Mouse (Mus musculus) embryonic facial prominence, embryonic 13.5 days (tissue): Measurements from ENCODE around the gene S1pr3. TPM values are rescaled to one million over a fixed set of nuclear protein-coding genes. Genes with fewer than 3 reads are reported as not detected.

Experiments
- ATAC-seq: fragments of 200-750 bp; cut with Nextera tagmentation; 2 replicates; pipeline ENCODE4 v1.8.0; 2017; ENCODE audit warnings: low read depth; ENCODE audit not compliant: insufficient number of reproducible peaks, insufficient read depth, low FRiP score, low TSS enrichment
- H3K27ac ChIP-seq: fragments of 300-500 bp; sonication (generic); 2 replicates; pipeline ENCODE4 v1.5.1; 2015; ENCODE audit warnings: moderate library complexity, mild to moderate bottlenecking, inconsistent platforms
- H3K27me3 ChIP-seq: fragments of 300-500 bp; sonication (generic); 2 replicates; pipeline ENCODE4 v1.6.1; 2015; ENCODE audit warnings: mild to moderate bottlenecking, inconsistent platforms
- H3K36me3 ChIP-seq: fragments of 300-500 bp; sonication (generic); 2 replicates; pipeline ENCODE4 v1.6.1; 2015; ENCODE audit warnings: mild to moderate bottlenecking, inconsistent platforms
- H3K4me1 ChIP-seq: fragments of 300-500 bp; sonication (generic); 2 replicates; pipeline ENCODE4 v1.6.1; 2015; ENCODE audit warnings: inconsistent platforms
- H3K4me2 ChIP-seq: fragments of 300-500 bp; sonication (generic); 2 replicates; pipeline ENCODE4 v1.6.1; 2015; ENCODE audit warnings: moderate library complexity, mild to moderate bottlenecking, inconsistent platforms
- H3K4me3 ChIP-seq: fragments of 300-500 bp; sonication (generic); 2 replicates; pipeline ENCODE4 v1.5.1; 2015; ENCODE audit warnings: mild to moderate bottlenecking, inconsistent platforms
- H3K9ac ChIP-seq: fragments of 300-500 bp; sonication (generic); 2 replicates; pipeline ENCODE4 v1.6.1; 2015; ENCODE audit warnings: mild to moderate bottlenecking, inconsistent platforms
- H3K9me3 ChIP-seq: fragments of 300-500 bp; sonication (generic); 2 replicates; pipeline ENCODE4 v1.6.1; 2016; ENCODE audit warnings: inconsistent platforms
- WGBS: fragments of 180-500 bp; shearing (Covaris S2); methylation state at CpG from one replicate; pipeline ENCODE4 v1.1.7; 2015; ENCODE audit warnings: mixed read lengths; 5-methylcytosine and 5-hydroxymethylcytosine counted together
- polyA plus RNA-seq: library from polyadenylated mRNA; unstranded; fragments of >200 nt; fragmentation: Nextera tagmentation; extraction: Ambion mirVana; gene quantifications from 2 replicates; pipeline ENCODE4 v1.2.1, GENCODE M21; 2015

The S1pr3 gene
- polyA plus RNA-seq, 1 experiment from 2014 or later: 147 TPM

DNA sequence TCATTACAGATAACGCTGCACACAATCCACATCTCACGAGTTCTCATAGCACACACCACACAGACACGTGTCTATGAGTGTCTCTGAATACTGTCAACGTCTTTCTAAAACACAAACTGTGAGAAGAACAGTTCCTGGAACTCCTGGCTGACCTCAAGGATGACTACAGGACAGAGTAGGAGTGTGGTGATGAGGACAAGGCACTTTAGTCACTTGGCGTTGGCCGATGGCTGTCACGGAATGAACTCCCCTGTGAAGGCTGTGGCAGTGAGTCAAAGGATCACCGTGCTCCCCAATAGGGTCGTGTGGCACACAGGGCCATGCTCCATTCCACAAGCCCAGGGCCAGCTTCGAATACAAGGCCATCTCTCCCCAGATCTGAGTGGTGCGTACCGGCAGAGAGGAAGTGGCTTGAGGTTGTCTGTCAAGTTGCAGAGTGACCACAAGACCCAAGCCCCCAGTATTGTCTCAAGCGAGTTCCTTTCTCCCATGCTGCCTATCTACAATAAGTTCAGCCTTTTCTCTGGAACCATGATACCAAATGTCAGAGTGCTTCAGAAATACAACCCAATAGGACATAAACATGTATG lies 2.6 kb upstream of the S1pr3 start:
- H3K4me1 ChIP-seq: peaks cover 31% of the 10 kb centered on the region
- no peak for ATAC-seq

GRCm38 (mm10) chr13:51407541-51408217 lies 760 bp upstream of the S1pr3 start:
- H3K4me3 ChIP-seq: peak overlapping the region; percentile 73
- peaks cover 39% of the 10 kb centered on the region for H3K4me1 ChIP-seq
- H3K4me2 ChIP-seq: peak overlapping the region; percentile 84
- no peaks in the 10 kb centered on the region for H3K36me3 ChIP-seq
- H3K9ac ChIP-seq: peak overlapping the region; percentile 90
- no peaks in the 10 kb centered on the region for H3K27me3 ChIP-seq
- no peak for ATAC-seq
- H3K9me3 ChIP-seq: no peaks in the 10 kb centered on the region
- 9% methylated on average over 13 of the region's 13 CpGs for WGBS
- H3K27ac ChIP-seq: peak overlapping the region; percentile 92

More for the DNA sequence above, 2.6 kb upstream of the S1pr3 start:
- H3K27ac ChIP-seq: no peak overlapping the region
- no peak overlapping the region for H3K9ac ChIP-seq
- no peaks in the 10 kb centered on the region for H3K36me3 ChIP-seq
- WGBS: 92% methylated on average over 13 of the region's 13 CpGs
- no peaks in the 10 kb centered on the region for H3K9me3 ChIP-seq
- no peak overlapping the region for H3K4me3 ChIP-seq
- no peaks in the 10 kb centered on the region for H3K27me3 ChIP-seq
- no peak overlapping the region for H3K4me2 ChIP-seq

DNA sequence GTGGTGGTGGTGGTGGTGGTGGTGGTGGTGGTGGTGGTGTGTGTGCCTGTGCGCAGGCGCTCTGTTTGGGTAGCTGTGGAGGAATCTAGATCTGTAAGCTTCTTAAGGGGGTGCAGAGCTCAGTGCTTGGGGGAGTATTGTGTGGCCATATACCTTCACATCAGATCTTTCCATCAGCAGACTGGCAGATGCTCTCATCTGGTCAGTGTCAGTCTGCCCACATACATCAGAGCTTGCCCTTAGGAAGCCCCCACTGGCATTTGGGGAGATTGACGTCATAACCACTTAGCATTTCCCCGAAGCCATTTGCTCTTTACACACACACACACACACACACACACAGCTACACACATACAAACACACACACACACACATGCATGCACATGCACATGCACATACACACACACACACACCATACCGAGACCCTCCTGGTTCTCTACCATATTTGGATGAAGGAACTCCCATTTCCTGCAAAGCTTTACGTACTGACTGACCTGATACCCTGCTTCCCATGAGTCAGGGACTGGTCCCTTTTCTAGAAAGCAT lies 1.6 kb downstream of the S1pr3 start:
- WGBS: 27% methylated on average over 6 of the region's 6 CpGs
- Histone ChIP-seq H3K4me1 (peaks cover 47% of the 10 kb centered on the region), H3K4me3 (peak overlapping the region; percentile 73)

DNA sequence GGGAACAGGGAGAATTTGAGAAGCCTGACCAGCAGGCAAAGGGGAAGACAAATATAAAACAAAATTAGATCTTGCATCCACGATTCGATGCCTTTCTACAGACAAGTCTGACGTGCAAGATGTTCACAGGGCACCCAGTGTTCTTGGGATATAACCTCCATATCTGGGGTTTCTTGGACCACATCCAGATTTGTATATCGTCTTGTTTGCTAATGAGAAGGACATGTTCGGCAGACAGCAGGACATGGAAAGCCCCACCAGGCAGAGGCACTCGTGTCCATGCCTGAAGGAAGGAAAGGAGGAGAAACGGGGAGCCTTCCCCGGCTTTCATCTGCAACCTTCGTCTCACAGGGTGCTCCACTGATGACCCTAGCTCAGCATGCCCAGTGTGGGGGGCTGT lies 2.8 kb downstream of the S1pr3 start:
- H3K4me1 ChIP-seq: peaks cover 54% of the 10 kb centered on the region
- 18% methylated on average over 9 of the region's 9 CpGs for WGBS

More for the DNA sequence above, 1.6 kb downstream of the S1pr3 start:
- Histone ChIP-seq H3K4me2 (peak overlapping the region; percentile 84), H3K27me3 (no peaks in the 10 kb centered on the region), H3K9me3 (no peaks in the 10 kb centered on the region), H3K36me3 (peaks cover 18% of the 10 kb centered on the region), H3K9ac (peak overlapping the region; percentile 90), H3K27ac (peak overlapping the region; percentile 92)
- no peak for ATAC-seq

GRCm38 (mm10) chr13:51411696-51412430 lies 3.4 kb downstream of the S1pr3 start:
- Histone ChIP-seq H3K27ac (peak overlapping the region; percentile 92), H3K4me3 (peak overlapping the region; percentile 73), H3K4me1 (peaks cover 58% of the 10 kb centered on the region), H3K36me3 (peaks cover 35% of the 10 kb centered on the region), H3K9ac (peak overlapping the region; percentile 90), H3K4me2 (peak overlapping the region; percentile 84), H3K27me3 (no peaks in the 10 kb centered on the region), H3K9me3 (0 out of 2 replicates have a peak, but pooled peaks cover 3% of the 10 kb centered on the region)
- ATAC-seq: no peak
- 17% methylated on average over 12 of the region's 12 CpGs for WGBS

More for the DNA sequence above, 2.8 kb downstream of the S1pr3 start:
- H3K36me3 ChIP-seq: peaks cover 30% of the 10 kb centered on the region
- H3K9ac ChIP-seq: peak overlapping the region; percentile 90
- no peak for ATAC-seq
- H3K27me3 ChIP-seq: no peaks in the 10 kb centered on the region
- 0 out of 2 replicates have a peak, but pooled peaks cover 3% of the 10 kb centered on the region for H3K9me3 ChIP-seq
- peak overlapping the region; percentile 84 for H3K4me2 ChIP-seq
- peak overlapping the region; percentile 73 for H3K4me3 ChIP-seq
- H3K27ac ChIP-seq: peak overlapping the region; percentile 92

GRCm38 (mm10) chr13:51413461-51413860 lies 5.0 kb downstream of the S1pr3 start:
- Histone ChIP-seq H3K4me3 (peak overlapping the region; percentile 73), H3K9ac (no peak overlapping the region), H3K4me2 (peak overlapping the region; percentile 84), H3K27me3 (no peaks in the 10 kb centered on the region), H3K36me3 (peaks cover 43% of the 10 kb centered on the region), H3K9me3 (0 out of 2 replicates have a peak, but pooled peaks cover 3% of the 10 kb centered on the region), H3K4me1 (peaks cover 59% of the 10 kb centered on the region), H3K27ac (peak overlapping the region; percentile 92; the same call in 1 of the 2 replicates)
- 66% methylated on average over 3 of the region's 3 CpGs for WGBS
- no peak for ATAC-seq

- 86% methylated on average over 11 of the region's 11 CpGs for WGBS
- H3K4me2 ChIP-seq: no peak overlapping the region
- peaks cover 51% of the 10 kb centered on the region for H3K4me1 ChIP-seq
- 0 out of 2 replicates have a peak, but pooled peaks cover 3% of the 10 kb centered on the region for H3K9me3 ChIP-seq
- H3K9ac ChIP-seq: peak overlapping the region; percentile 36; the same call in 1 of the 2 replicates
- no peak for ATAC-seq
- H3K36me3 ChIP-seq: peaks cover 73% of the 10 kb centered on the region
- H3K27ac ChIP-seq: peak overlapping the region; percentile 82; the same call in 1 of the 2 replicates
- H3K27me3 ChIP-seq: no peaks in the 10 kb centered on the region
- no peak overlapping the region for H3K4me3 ChIP-seq
Measured at GRCm38 (mm10) chr13:51416727-51417126, 8.3 kb downstream of the S1pr3 start.

DNA sequence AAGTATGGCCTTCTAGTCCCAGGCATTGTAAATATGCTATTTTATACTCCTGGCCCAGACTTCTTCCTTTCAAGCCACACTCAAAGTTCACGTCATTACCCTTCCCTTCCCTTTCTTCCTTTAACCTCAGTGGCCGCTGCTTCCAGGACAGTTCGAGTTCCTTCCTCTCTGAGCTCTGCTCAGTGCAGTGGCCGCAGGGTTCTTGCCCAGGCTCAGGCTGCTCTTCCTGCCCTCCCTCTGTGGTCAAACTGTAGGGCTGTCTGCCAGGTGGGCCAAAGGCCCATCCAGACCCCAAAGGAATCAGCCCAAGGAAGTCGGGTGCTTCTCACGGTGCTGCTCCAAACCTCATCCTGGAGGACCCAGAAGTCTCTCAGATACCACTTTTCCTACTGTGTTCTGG lies 9.4 kb downstream of the S1pr3 start:
- no peaks in the 10 kb centered on the region for H3K27me3 ChIP-seq
- H3K36me3 ChIP-seq: peaks cover 83% of the 10 kb centered on the region
- peaks cover 42% of the 10 kb centered on the region for H3K4me1 ChIP-seq
- H3K27ac ChIP-seq: peak overlapping the region; percentile 82
- no peak overlapping the region for H3K4me3 ChIP-seq
- WGBS: 53% methylated on average over 6 of the region's 6 CpGs
- H3K9me3 ChIP-seq: 0 out of 2 replicates have a peak, but pooled peaks cover 3% of the 10 kb centered on the region
- peak overlapping the region; percentile 30; the same call in 1 of the 2 replicates for H3K4me2 ChIP-seq
- peak overlapping the region; percentile 18 for H3K9ac ChIP-seq
- ATAC-seq: no peak

- Histone ChIP-seq H3K4me2 (peak overlapping the region; percentile 30; the same call in 1 of the 2 replicates), H3K4me3 (no peak overlapping the region), H3K36me3 (peaks cover 82% of the 10 kb centered on the region), H3K27me3 (no peaks in the 10 kb centered on the region), H3K9me3 (0 out of 2 replicates have a peak, but pooled peaks cover 3% of the 10 kb centered on the region), H3K9ac (peak overlapping the region; percentile 18), H3K27ac (peak overlapping the region; percentile 82), H3K4me1 (peaks cover 36% of the 10 kb centered on the region)
- 4% methylated on average over 20 of the region's 20 CpGs for WGBS
- ATAC-seq: peak; percentile 66; the same call in 1 of the 2 replicates
Measured at GRCm38 (mm10) chr13:51418268-51418941, 10.0 kb downstream of the S1pr3 start.

DNA sequence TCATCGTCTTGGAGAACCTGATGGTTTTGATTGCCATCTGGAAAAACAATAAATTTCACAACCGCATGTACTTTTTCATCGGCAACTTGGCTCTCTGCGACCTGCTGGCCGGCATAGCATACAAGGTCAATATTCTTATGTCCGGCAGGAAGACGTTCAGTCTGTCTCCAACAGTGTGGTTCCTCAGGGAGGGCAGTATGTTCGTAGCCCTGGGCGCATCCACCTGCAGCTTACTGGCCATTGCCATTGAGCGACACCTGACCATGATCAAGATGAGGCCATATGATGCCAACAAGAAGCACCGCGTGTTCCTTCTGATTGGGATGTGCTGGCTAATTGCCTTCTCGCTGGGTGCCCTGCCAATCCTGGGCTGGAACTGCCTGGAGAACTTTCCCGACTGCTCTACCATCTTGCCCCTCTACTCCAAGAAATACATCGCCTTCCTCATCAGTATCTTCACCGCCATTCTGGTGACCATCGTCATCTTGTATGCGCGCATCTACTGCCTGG lies 10.6 kb downstream of the S1pr3 start:
- peak overlapping the region; percentile 30; the same call in 1 of the 2 replicates for H3K4me2 ChIP-seq
- WGBS: 81% methylated on average over 19 of the region's 19 CpGs
- no peaks in the 10 kb centered on the region for H3K27me3 ChIP-seq
- no peak overlapping the region for H3K4me3 ChIP-seq
- no peak overlapping the region for H3K27ac ChIP-seq
- peaks cover 35% of the 10 kb centered on the region for H3K4me1 ChIP-seq
- no peak overlapping the region for H3K9ac ChIP-seq
- H3K9me3 ChIP-seq: 0 out of 2 replicates have a peak, but pooled peaks cover 3% of the 10 kb centered on the region
- peaks cover 77% of the 10 kb centered on the region for H3K36me3 ChIP-seq
- ATAC-seq: no peak
